Mouse (Mus musculus): ENCODE measurements around the gene Naa25.

Gene Naa25

GRCm38 (mm10) chr5:121451203-121451602 lies 53.5 kb downstream of the Naa25 start:
- in situ Hi-C loops (cut with MboI; ENCODE audit: unreplicated experiment in 2 of 2), result loop anchor here in 1 of 2 experiments (5.0 kb wide), 1 partner anchor 156 kb away; no protein-coding TSS in a partner anchor

- in situ Hi-C loops (cut with MboI; ENCODE audit: unreplicated experiment in 2 of 2), result loop anchor here in 1 of 2 experiments (5.0 kb wide), 1 partner anchor 156 kb away; no protein-coding TSS in a partner anchor
Observed at GRCm38 (mm10) chr5:121451644-121452025, 53.9 kb downstream of the Naa25 start, which contains the start of gene Tmem116. TSS of gene Tmem116 (plus strand) at chr5:121451893.

- in situ Hi-C loops (cut with MboI; ENCODE audit: unreplicated experiment in 2 of 2), result loop anchor here in 1 of 2 experiments (5.0 kb wide), 1 partner anchor 155 kb away; no protein-coding TSS in a partner anchor
Observed at GRCm38 (mm10) chr5:121452026-121452869, 54.5 kb downstream of the Naa25 start, which contains the start of gene Erp29. TSS of gene Erp29 (minus strand) at chr5:121452506.

- in situ Hi-C loops (cut with MboI; ENCODE audit: unreplicated experiment in 2 of 2), result loop anchor here in 1 of 2 experiments (5.0 kb wide), 1 partner anchor 154 kb away; no protein-coding TSS in a partner anchor
Observed at GRCm38 (mm10) chr5:121452906-121453305, 55.2 kb downstream of the Naa25 start.

- in situ Hi-C loops (cut with MboI; ENCODE audit: unreplicated experiment in 2 of 2), result loop anchor here in 1 of 2 experiments (5.0 kb wide), 1 partner anchor 153 kb away; no protein-coding TSS in a partner anchor
Observed at GRCm38 (mm10) chr5:121453743-121454502, 56.2 kb downstream of the Naa25 start.

GRCm38 (mm10) chr5:121454503-121454782 lies 56.7 kb downstream of the Naa25 start:
- in situ Hi-C loops (cut with MboI; ENCODE audit: unreplicated experiment in 2 of 2), result loop anchor here in 1 of 2 experiments (5.0 kb wide), 1 partner anchor 153 kb away; no protein-coding TSS in a partner anchor

GRCm38 (mm10) chr5:121455510-121456265 lies 58.0 kb downstream of the Naa25 start:
- in situ Hi-C loops (cut with MboI; ENCODE audit: unreplicated experiment in 2 of 2), result no loop called here

GRCm38 (mm10) chr5:121461339-121462170 lies 63.8 kb downstream of the Naa25 start:
- in situ Hi-C loops (cut with MboI; ENCODE audit: unreplicated experiment in 2 of 2), result no loop called here

- in situ Hi-C loops (cut with MboI; ENCODE audit: unreplicated experiment in 2 of 2), result no loop called here
Observed at GRCm38 (mm10) chr5:121462171-121462502, 64.4 kb downstream of the Naa25 start.

GRCm38 (mm10) chr5:121462967-121463366 lies 65.2 kb downstream of the Naa25 start:
- in situ Hi-C loops (cut with MboI; ENCODE audit: unreplicated experiment in 2 of 2), result no loop called here

- in situ Hi-C loops (cut with MboI; ENCODE audit: unreplicated experiment in 2 of 2), result no loop called here
Observed at GRCm38 (mm10) chr5:121463601-121464250, 66.0 kb downstream of the Naa25 start.

GRCm38 (mm10) chr5:121469566-121469965 lies 71.8 kb downstream of the Naa25 start:
- in situ Hi-C loops (cut with MboI; ENCODE audit: unreplicated experiment in 2 of 2), result no loop called here

GRCm38 (mm10) chr5:121472411-121472810 lies 74.7 kb downstream of the Naa25 start:
- in situ Hi-C loops (cut with MboI; ENCODE audit: unreplicated experiment in 2 of 2), result loop anchor here in 1 of 2 experiments (10.0 kb wide), 1 partner anchor 268 kb away; the partner anchor contains the start of gene Rpl6

- in situ Hi-C loops (cut with MboI; ENCODE audit: unreplicated experiment in 2 of 2), result loop anchor here (5.0 to 25.0 kb wide), 3 partner anchors 32 to 588 kb away; partner anchors contain the start of genes Cux2 (in 1 of the 2) and Rpl6 (in 1 of the 2)
Observed at GRCm38 (mm10) chr5:121474610-121475009, 76.9 kb downstream of the Naa25 start.

GRCm38 (mm10) chr5:121476040-121476439 lies 78.3 kb downstream of the Naa25 start:
- in situ Hi-C loops (cut with MboI; ENCODE audit: unreplicated experiment in 2 of 2), result loop anchor here (5.0 to 25.0 kb wide), 3 partner anchors 34 to 586 kb away; partner anchors contain the start of genes Cux2 (in 1 of the 2) and Rpl6 (in 1 of the 2)

- in situ Hi-C loops (cut with MboI; ENCODE audit: unreplicated experiment in 2 of 2), result loop anchor here (5.0 to 25.0 kb wide), 3 partner anchors 35 to 585 kb away; partner anchors contain the start of genes Cux2 (in 1 of the 2) and Rpl6 (in 1 of the 2)
Observed at GRCm38 (mm10) chr5:121477680-121478079, 79.9 kb downstream of the Naa25 start.

GRCm38 (mm10) chr5:121484801-121485200 lies 87.1 kb downstream of the Naa25 start:
- in situ Hi-C loops (cut with MboI; ENCODE audit: unreplicated experiment in 2 of 2), result loop anchor here in 1 of 2 experiments (25.0 kb wide), 1 partner anchor 578 kb away; the partner anchor contains the start of gene Cux2

GRCm38 (mm10) chr5:121493305-121493704 lies 95.6 kb downstream of the Naa25 start:
- in situ Hi-C loops (cut with MboI; ENCODE audit: unreplicated experiment in 2 of 2), result loop anchor here in 1 of 2 experiments (25.0 kb wide), 1 partner anchor 569 kb away; the partner anchor contains the start of gene Cux2
